Mouse (Mus musculus) forebrain, embryonic 12.5 days (tissue): ENCODE measurements at regions not wholly inside any gene's neighbourhood (a gene's known extent, or its start where the extent isn't known, plus 50 kb on each side); places are given as distances from the start of the nearest gene placed in this dataset.

Experiments used
- ATAC-seq: fragments of 200-750 bp; cut with Nextera tagmentation; 2 replicates; pipeline ENCODE4 v1.8.0; 2017; ENCODE audit warnings: moderate TSS enrichment; ENCODE audit not compliant: low FRiP score
- H3K27ac ChIP-seq: fragments of 300-500 bp; sonication (generic); 2 replicates; pipeline ENCODE4 v1.5.1; 2016; ENCODE audit warnings: mild to moderate bottlenecking
- H3K27me3 ChIP-seq: fragments of 300-500 bp; sonication (generic); 2 replicates; pipeline ENCODE4 v1.6.1; 2016; ENCODE audit warnings: mild to moderate bottlenecking
- H3K36me3 ChIP-seq: fragments of 300-500 bp; sonication (generic); replicated peaks from 2 replicates; pipeline ENCODE4 v1.6.1; 2016; ENCODE audit warnings: mild to moderate bottlenecking
- H3K4me1 ChIP-seq: fragments of 300-500 bp; sonication (generic); 2 replicates; pipeline ENCODE4 v1.6.1; 2016
- H3K4me2 ChIP-seq: fragments of 300-500 bp; sonication (generic); 2 replicates; pipeline ENCODE4 v1.6.1; 2016; ENCODE audit warnings: mild to moderate bottlenecking, moderate library complexity
- H3K4me3 ChIP-seq: fragments of 300-500 bp; sonication (generic); replicated peaks from 2 replicates; pipeline ENCODE4 v1.5.1; 2016; ENCODE audit warnings: mild to moderate bottlenecking
- H3K9ac ChIP-seq: fragments of 300-500 bp; sonication (generic); 2 replicates; pipeline ENCODE4 v1.6.1; 2016; ENCODE audit warnings: mild to moderate bottlenecking
- H3K9me3 ChIP-seq: fragments of 300-500 bp; sonication (generic); 2 replicates; pipeline ENCODE4 v1.6.1; 2016
- WGBS: fragments of 180-500 bp; shearing (Covaris S2); methylation state at CpG from one replicate; pipeline ENCODE4 v1.1.7; 2016; 5-methylcytosine and 5-hydroxymethylcytosine counted together

GRCm38 (mm10) chr10:120599551-120599950 lies 123.3 kb upstream of the Hmga2 start:
- no peaks in the 10 kb centered on the region for H3K4me1 ChIP-seq
- no peaks in the 10 kb centered on the region for H3K27me3 ChIP-seq
- H3K4me3 ChIP-seq = no peak overlapping the region
- no peak for ATAC-seq
- H3K9ac ChIP-seq = no peak overlapping the region
- H3K27ac ChIP-seq = no peak overlapping the region
- H3K36me3 ChIP-seq = no peaks in the 10 kb centered on the region
- H3K4me2 ChIP-seq = no peak overlapping the region
- WGBS = 90% methylated on average over 6 of the region's 6 CpGs
- H3K9me3 ChIP-seq = no peaks in the 10 kb centered on the region

GRCm38 (mm10) chr10:120597320-120597887 lies 121.1 kb upstream of the Hmga2 start:
- Histone ChIP-seq H3K4me3 (no peak overlapping the region), H3K27ac (no peak overlapping the region), H3K27me3 (no peaks in the 10 kb centered on the region), H3K4me2 (no peak overlapping the region), H3K9ac (no peak overlapping the region), H3K4me1 (no peaks in the 10 kb centered on the region), H3K36me3 (no peaks in the 10 kb centered on the region), H3K9me3 (no peaks in the 10 kb centered on the region)
- 82% methylated on average over 9 of the region's 9 CpGs for WGBS
- no peak for ATAC-seq

DNA sequence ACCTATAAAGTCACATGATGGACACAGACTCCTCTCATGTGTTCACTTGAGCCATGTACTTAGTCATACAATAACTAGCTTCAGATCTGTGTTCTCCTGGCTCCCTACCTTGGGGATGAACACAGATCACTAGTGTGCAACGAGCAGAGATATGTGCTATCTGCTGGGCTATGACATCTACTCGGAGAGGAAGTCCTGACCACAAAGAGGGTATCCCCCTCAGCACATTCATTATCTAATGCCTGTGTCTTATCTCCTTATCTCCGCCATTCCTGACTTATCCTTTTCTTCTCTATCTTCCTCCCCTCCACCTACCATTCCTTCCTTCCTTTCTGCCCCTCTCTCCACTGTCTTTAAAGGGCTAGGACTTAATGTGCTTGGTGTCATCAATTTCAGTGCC lies 118.9 kb upstream of the Hmga2 start:
- no peaks in the 10 kb centered on the region for H3K27me3 ChIP-seq
- no peak overlapping the region for H3K9ac ChIP-seq
- H3K4me3 ChIP-seq = no peak overlapping the region
- H3K4me2 ChIP-seq = no peak overlapping the region
- H3K4me1 ChIP-seq = no peaks in the 10 kb centered on the region
- H3K36me3 ChIP-seq = no peaks in the 10 kb centered on the region
- no peak for ATAC-seq
- H3K9me3 ChIP-seq = no peaks in the 10 kb centered on the region
- 91% methylated on average over 3 of the region's 3 CpGs for WGBS
- H3K27ac ChIP-seq = no peak overlapping the region

GRCm38 (mm10) chr10:120593876-120594275 lies 117.6 kb upstream of the Hmga2 start:
- Histone ChIP-seq H3K9ac (no peak overlapping the region), H3K27ac (no peak overlapping the region), H3K9me3 (no peaks in the 10 kb centered on the region), H3K4me2 (no peak overlapping the region), H3K4me1 (no peaks in the 10 kb centered on the region), H3K27me3 (no peaks in the 10 kb centered on the region), H3K36me3 (no peaks in the 10 kb centered on the region), H3K4me3 (no peak overlapping the region)
- ATAC-seq = no peak

DNA sequence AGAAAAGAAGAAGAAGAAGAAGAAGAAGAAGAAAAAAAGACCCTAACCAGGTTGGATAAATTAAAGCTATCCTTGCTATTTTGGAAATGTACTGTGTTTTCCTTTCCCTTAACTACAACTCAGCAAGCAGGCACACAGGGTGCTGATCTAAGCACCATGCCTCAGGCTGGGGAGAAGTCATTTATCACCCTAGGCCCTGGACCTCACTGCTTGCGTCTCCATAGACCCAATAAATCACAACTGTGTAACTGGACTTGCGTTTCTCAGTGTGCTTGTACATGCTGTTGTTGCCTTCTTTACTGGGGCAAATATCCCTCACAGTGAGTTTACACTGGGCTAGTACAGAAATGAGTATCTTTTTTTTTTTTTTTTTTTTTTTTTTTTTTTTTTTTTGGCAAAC lies 113.4 kb upstream of the Hmga2 start:
- Histone ChIP-seq H3K36me3 (no peaks in the 10 kb centered on the region), H3K9ac (no peak overlapping the region), H3K27me3 (no peaks in the 10 kb centered on the region), H3K27ac (no peak overlapping the region), H3K4me2 (no peak overlapping the region), H3K4me1 (no peaks in the 10 kb centered on the region), H3K9me3 (no peaks in the 10 kb centered on the region), H3K4me3 (no peak overlapping the region)
- no peak for ATAC-seq
- WGBS = 85% methylated on average over 2 of the region's 2 CpGs

GRCm38 (mm10) chr10:120587854-120588633 lies 111.8 kb upstream of the Hmga2 start:
- Histone ChIP-seq H3K36me3 (no peaks in the 10 kb centered on the region), H3K27ac (no peak overlapping the region), H3K9ac (no peak overlapping the region), H3K4me3 (no peak overlapping the region), H3K4me2 (no peak overlapping the region), H3K9me3 (no peaks in the 10 kb centered on the region), H3K27me3 (no peaks in the 10 kb centered on the region), H3K4me1 (no peaks in the 10 kb centered on the region)
- WGBS = 77% methylated on average over 8 of the region's 8 CpGs
- ATAC-seq = no peak

DNA sequence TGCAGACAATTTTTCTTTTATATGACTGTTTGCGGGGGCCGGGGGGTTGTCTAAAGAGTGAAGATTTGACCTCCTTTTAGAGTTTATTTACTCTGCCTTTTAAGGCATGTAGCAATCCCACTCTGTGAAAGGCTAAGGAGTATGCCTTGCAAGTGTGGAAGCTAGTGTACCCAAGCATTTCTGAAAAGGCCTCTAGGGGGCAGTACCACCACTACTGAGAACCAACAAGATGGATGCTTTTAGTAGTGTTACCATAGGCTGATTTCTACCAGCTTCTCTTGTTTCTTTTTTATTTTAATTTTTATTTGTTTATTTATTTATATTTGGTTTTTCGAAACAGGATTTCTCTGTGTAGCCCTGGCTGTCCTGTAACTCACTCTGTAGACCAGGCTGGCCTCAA lies 110.9 kb upstream of the Hmga2 start:
- 84% methylated on average over 3 of the region's 3 CpGs for WGBS
- Histone ChIP-seq H3K4me3 (no peak overlapping the region), H3K4me1 (0 out of 2 replicates have a peak, but pooled peaks cover 2% of the 10 kb centered on the region), H3K36me3 (no peaks in the 10 kb centered on the region), H3K4me2 (no peak overlapping the region), H3K27me3 (no peaks in the 10 kb centered on the region), H3K27ac (no peak overlapping the region), H3K9me3 (no peaks in the 10 kb centered on the region), H3K9ac (no peak overlapping the region)
- no peak for ATAC-seq

DNA sequence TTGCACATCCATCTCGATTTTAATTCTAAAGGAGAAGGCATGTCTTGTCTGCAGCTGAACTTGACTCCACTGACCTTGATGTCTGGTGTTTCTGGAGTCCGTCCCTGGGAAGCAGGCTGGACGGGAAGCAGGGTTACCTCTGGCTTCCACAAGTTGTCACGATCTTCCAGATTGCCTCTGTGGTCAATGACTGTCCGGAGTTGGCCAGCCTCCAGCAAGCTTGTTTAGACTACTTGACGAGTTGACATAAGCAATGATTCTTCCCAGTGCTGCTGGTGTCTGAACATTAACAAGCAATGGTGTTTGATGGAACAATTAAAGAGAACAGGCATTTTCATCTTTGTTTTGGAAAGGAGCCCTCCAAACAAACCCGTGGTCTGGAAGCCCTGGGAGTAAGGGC lies 106.2 kb upstream of the Hmga2 start:
- no peak overlapping the region for H3K4me2 ChIP-seq
- H3K9me3 ChIP-seq = no peaks in the 10 kb centered on the region
- H3K27me3 ChIP-seq = no peaks in the 10 kb centered on the region
- no peak overlapping the region for H3K27ac ChIP-seq
- H3K4me1 ChIP-seq = peaks cover 6% of the 10 kb centered on the region
- no peaks in the 10 kb centered on the region for H3K36me3 ChIP-seq
- 80% methylated on average over 7 of the region's 7 CpGs for WGBS
- ATAC-seq = no peak
- H3K9ac ChIP-seq = no peak overlapping the region
- H3K4me3 ChIP-seq = no peak overlapping the region

- ATAC-seq = no peak
- H3K27ac ChIP-seq = no peak overlapping the region
Measured at GRCm38 (mm10) chr10:120581547-120581946, 105.3 kb upstream of the Hmga2 start.

GRCm38 (mm10) chr10:120576886-120577285 lies 100.6 kb upstream of the Hmga2 start:
- Histone ChIP-seq H3K36me3 (no peaks in the 10 kb centered on the region), H3K4me1 (peaks cover 8% of the 10 kb centered on the region), H3K27me3 (no peaks in the 10 kb centered on the region), H3K27ac (no peak overlapping the region), H3K9me3 (no peaks in the 10 kb centered on the region), H3K4me2 (no peak overlapping the region), H3K9ac (no peak overlapping the region), H3K4me3 (no peak overlapping the region)
- no peak for ATAC-seq
- 74% methylated on average over 5 of the region's 5 CpGs for WGBS

More at GRCm38 (mm10) chr10:120581547-120581946, 105.3 kb upstream of the Hmga2 start:
- Histone ChIP-seq H3K9me3 (no peaks in the 10 kb centered on the region), H3K36me3 (no peaks in the 10 kb centered on the region), H3K27me3 (no peaks in the 10 kb centered on the region), H3K4me1 (peaks cover 6% of the 10 kb centered on the region), H3K9ac (no peak overlapping the region), H3K4me2 (no peak overlapping the region), H3K4me3 (no peak overlapping the region)
- WGBS = 73% methylated on average over 6 of the region's 6 CpGs

DNA sequence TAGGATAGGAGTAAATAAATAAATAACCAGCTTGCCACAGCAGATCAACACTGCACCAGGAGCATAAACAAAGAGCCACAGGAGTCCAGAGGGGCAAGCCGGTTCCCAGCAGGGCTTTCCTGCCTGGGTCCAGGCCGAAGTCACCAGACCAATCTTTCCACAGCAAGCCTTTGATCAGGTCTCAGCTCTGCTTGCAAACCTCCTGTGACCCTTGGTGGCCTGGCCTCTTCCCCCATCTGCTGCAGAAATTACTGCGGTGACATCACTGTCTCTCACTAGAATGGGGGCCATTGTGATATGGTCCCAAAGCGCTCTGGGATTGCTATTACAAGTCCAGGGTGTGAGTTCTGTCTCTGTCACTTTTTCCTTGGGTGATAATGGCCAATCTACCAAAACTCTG lies 99.9 kb upstream of the Hmga2 start:
- H3K36me3 ChIP-seq = no peaks in the 10 kb centered on the region

DNA sequence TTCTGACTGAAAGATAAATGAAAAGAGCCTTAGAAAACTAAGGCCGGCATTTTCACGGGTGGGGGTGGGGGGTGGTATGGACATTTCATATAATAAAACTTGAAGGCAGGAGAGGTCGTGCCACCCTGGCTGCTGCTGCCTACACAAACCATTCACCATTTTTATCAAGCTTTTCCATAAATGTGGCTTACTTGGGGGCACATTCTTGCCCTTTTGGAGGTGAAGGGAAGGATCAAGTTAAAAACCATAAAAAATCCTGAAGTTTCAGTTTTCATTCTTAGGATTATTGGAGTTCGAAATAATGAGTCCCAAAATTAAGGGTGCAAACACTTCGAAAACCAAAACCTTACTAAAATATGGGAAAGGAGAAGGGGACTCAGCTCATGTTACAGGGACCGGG lies 95.1 kb upstream of the Hmga2 start:
- H3K9me3 ChIP-seq = no peaks in the 10 kb centered on the region
- H3K4me2 ChIP-seq = no peak overlapping the region
- 35% methylated on average over 6 of the region's 6 CpGs for WGBS
- H3K4me3 ChIP-seq = no peak overlapping the region
- peaks cover 3% of the 10 kb centered on the region; the same call in 1 of the 2 replicates for H3K4me1 ChIP-seq
- H3K9ac ChIP-seq = no peak overlapping the region
- no peak for ATAC-seq
- H3K27ac ChIP-seq = no peak overlapping the region
- H3K27me3 ChIP-seq = no peaks in the 10 kb centered on the region
- H3K36me3 ChIP-seq = no peaks in the 10 kb centered on the region

More for the DNA sequence above, 99.9 kb upstream of the Hmga2 start:
- no peak overlapping the region for H3K4me3 ChIP-seq
- WGBS = 36% methylated on average over 4 of the region's 4 CpGs
- no peak overlapping the region for H3K27ac ChIP-seq
- peaks cover 4% of the 10 kb centered on the region; the same call in 1 of the 2 replicates for H3K4me1 ChIP-seq
- no peak overlapping the region for H3K9ac ChIP-seq
- H3K9me3 ChIP-seq = no peaks in the 10 kb centered on the region
- no peak overlapping the region for H3K4me2 ChIP-seq
- H3K27me3 ChIP-seq = no peaks in the 10 kb centered on the region
- ATAC-seq = no peak

GRCm38 (mm10) chr10:120565992-120566391 lies 89.7 kb upstream of the Hmga2 start:
- WGBS = 94% methylated on average over 4 of the region's 4 CpGs
- H3K36me3 ChIP-seq = no peaks in the 10 kb centered on the region
- no peaks in the 10 kb centered on the region for H3K9me3 ChIP-seq
- 0 out of 2 replicates have a peak, but pooled peaks cover 8% of the 10 kb centered on the region for H3K27me3 ChIP-seq
- H3K27ac ChIP-seq = no peak overlapping the region
- no peak for ATAC-seq
- H3K4me2 ChIP-seq = no peak overlapping the region
- no peak overlapping the region for H3K4me3 ChIP-seq
- H3K4me1 ChIP-seq = peaks cover 5% of the 10 kb centered on the region
- no peak overlapping the region for H3K9ac ChIP-seq
